Mouse (Mus musculus): ENCODE data around the gene Cog6. TPM values are rescaled to one million over a fixed set of nuclear protein-coding genes. Genes with fewer than 3 reads are reported as not detected.

Gene Cog6
- polyA plus RNA-seq, 1 experiment from 2014 or later, result 45.8 TPM

DNA sequence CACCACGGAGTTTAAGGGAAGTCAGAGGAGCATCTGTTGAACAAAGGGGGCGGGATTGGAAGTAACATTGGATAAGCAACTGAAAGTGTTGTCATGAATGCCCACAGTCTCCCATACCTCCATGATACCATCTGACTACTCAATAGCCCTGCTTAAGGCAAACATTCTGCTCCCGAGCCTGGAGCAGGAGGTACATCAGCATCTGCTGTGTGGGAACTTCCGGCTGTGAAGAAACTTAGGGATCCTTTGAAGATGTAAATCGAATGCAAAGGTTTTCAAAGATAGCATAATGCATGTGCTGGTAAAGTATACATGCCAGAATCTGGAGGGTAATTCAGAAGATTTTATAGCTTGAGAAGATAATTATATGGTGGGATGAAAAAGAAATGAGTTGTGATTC, 21.9 kb upstream of the Cog6 start:
- H3K27me3 ChIP-seq (replicated peaks; ENCODE audit: control insufficient read depth, insufficient read depth, low read length), result no peaks in the 10 kb centered on the region
- no peak overlapping the region for H3K9ac ChIP-seq (ENCODE audit: low read depth, low read length)
- peaks cover 10% of the 10 kb centered on the region for H3K4me1 ChIP-seq (ENCODE audit: control insufficient read depth, insufficient read depth, low read depth, low read length)
- H3K4me3 ChIP-seq (ENCODE audit: low read length), result no peak overlapping the region
- 77% methylated on average over 5 of the region's 5 CpGs for WGBS
- no peaks in the 10 kb centered on the region for H3K9me3 ChIP-seq (ENCODE audit: control insufficient read depth, low read length)
- no peak for ATAC-seq
- H3K36me3 ChIP-seq (ENCODE audit: control insufficient read depth, insufficient read depth, low read length), result no peaks in the 10 kb centered on the region
- H3K4me2 ChIP-seq (ENCODE audit: low read length), result no peak overlapping the region
- no peak overlapping the region for H3K27ac ChIP-seq (ENCODE audit: low read depth, low read length)

DNA sequence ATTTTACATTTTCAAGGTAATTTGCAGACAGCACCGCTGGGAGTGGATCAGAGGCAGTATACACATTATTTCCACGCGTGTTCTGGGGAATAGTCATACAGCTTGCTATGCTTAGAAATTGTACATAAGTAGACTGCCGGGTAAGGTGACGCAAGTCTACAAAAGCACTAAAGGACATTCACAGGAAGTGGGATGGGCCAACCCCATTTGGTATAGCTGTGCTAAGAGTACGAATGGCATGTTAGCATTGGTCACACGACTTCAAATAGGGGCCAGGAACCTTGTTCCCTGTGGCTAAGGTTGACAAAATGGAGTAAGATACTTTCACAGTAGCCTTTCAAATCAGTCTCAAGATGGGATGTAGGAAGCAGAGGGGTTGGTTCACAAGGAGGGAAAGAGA, 19.9 kb upstream of the Cog6 start:
- WGBS, result 90% methylated on average over 7 of the region's 7 CpGs
- H3K4me2 ChIP-seq (ENCODE audit: low read length), result no peak overlapping the region
- no peak overlapping the region for H3K27ac ChIP-seq (ENCODE audit: low read depth, low read length)
- H3K4me3 ChIP-seq (ENCODE audit: low read length), result no peak overlapping the region
- H3K9ac ChIP-seq (ENCODE audit: low read depth, low read length), result no peak overlapping the region
- no peaks in the 10 kb centered on the region for H3K9me3 ChIP-seq (ENCODE audit: control insufficient read depth, low read length)
- H3K36me3 ChIP-seq (ENCODE audit: control insufficient read depth, insufficient read depth, low read length), result no peaks in the 10 kb centered on the region
- peaks cover 7% of the 10 kb centered on the region for H3K4me1 ChIP-seq (ENCODE audit: control insufficient read depth, insufficient read depth, low read depth, low read length)
- ATAC-seq, result no peak
- no peaks in the 10 kb centered on the region for H3K27me3 ChIP-seq (replicated peaks; ENCODE audit: control insufficient read depth, insufficient read depth, low read length)

DNA sequence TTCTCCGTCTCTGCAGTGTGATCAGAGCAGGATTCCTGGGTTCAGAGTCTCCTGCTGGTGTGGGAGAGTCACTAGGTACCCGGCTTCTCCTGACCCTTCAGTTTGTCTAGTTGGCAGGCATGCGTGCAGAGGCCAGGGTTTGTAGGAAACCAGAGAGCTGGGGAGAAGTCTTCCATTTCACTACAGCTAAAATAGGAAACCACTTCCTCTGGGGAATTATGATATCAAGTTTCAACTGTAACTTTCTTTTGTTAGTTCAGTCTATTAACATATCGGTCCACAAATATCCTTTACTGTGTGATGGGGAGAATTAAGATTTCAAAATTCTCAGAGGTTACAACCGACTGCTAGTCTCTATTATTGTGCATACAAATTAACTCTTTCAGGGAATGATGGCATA, 19.0 kb upstream of the Cog6 start:
- H3K27me3 ChIP-seq (replicated peaks; ENCODE audit: control insufficient read depth, insufficient read depth, low read length), result no peaks in the 10 kb centered on the region
- no peak overlapping the region for H3K27ac ChIP-seq (ENCODE audit: low read depth, low read length)
- H3K9ac ChIP-seq (ENCODE audit: low read depth, low read length), result no peak overlapping the region
- WGBS, result 81% methylated on average over 5 of the region's 5 CpGs
- H3K4me2 ChIP-seq (ENCODE audit: low read length), result no peak overlapping the region
- H3K9me3 ChIP-seq (ENCODE audit: control insufficient read depth, low read length), result no peaks in the 10 kb centered on the region
- H3K36me3 ChIP-seq (ENCODE audit: control insufficient read depth, insufficient read depth, low read length), result no peaks in the 10 kb centered on the region
- no peak for ATAC-seq
- H3K4me3 ChIP-seq (ENCODE audit: low read length), result no peak overlapping the region
- H3K4me1 ChIP-seq (ENCODE audit: control insufficient read depth, insufficient read depth, low read depth, low read length), result peaks cover 6% of the 10 kb centered on the region

DNA sequence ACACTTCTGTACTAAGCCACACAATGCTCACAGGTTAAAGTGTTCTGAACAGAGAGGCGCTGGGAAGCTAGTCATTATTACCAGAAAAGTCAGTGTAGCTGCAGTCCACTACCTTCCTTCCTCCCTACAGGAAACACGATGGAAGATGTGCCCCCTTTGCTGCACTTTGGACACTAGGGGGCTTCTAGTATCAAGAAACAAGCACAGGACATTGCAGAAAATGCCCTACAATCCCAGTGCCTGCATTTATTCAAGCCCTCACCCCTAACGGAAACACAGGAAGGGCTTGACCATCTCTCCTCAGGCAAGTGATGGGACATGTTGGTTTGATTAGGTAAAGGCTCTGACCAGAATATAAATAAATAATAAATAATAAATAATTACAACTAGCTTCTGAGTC, 16.4 kb upstream of the Cog6 start:
- H3K4me2 ChIP-seq (ENCODE audit: low read length), result no peak overlapping the region
- no peaks in the 10 kb centered on the region for H3K9me3 ChIP-seq (ENCODE audit: control insufficient read depth, low read length)
- no peak overlapping the region for H3K4me3 ChIP-seq (ENCODE audit: low read length)
- no peak overlapping the region for H3K9ac ChIP-seq (ENCODE audit: low read depth, low read length)
- 21% methylated on average over 3 of the region's 3 CpGs for WGBS
- no peaks in the 10 kb centered on the region; the same call in 1 of the 2 replicates for H3K27me3 ChIP-seq (replicated peaks; ENCODE audit: control insufficient read depth, insufficient read depth, low read length)
- H3K36me3 ChIP-seq (ENCODE audit: control insufficient read depth, insufficient read depth, low read length), result no peaks in the 10 kb centered on the region
- H3K4me1 ChIP-seq (ENCODE audit: control insufficient read depth, insufficient read depth, low read depth, low read length), result no peaks in the 10 kb centered on the region
- H3K27ac ChIP-seq (ENCODE audit: low read depth, low read length), result no peak overlapping the region
- ATAC-seq, result no peak

DNA sequence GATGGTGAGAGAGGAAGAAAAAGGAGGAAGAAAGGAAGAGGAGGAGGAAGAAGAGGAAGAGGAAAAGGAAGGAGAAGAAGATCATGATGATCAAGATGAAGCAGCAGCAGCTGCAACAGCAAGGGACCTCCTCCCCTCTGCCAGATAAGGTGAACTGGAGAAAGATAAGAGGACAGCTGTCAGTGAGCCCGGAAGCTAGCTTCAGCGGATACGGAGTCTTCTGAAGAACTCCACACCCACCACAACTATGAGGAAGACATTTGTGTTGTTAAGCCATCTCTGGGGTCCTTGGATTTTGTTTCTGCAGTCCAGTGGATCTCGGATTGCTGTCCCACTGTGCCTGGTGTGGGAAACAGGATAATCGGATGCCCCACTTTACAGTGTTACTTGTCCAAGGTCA, 15.4 kb upstream of the Cog6 start:
- Histone ChIP-seq H3K9me3 (ENCODE audit: control insufficient read depth, low read length) (no peaks in the 10 kb centered on the region), H3K36me3 (ENCODE audit: control insufficient read depth, insufficient read depth, low read length) (no peaks in the 10 kb centered on the region), H3K27ac (ENCODE audit: low read depth, low read length) (no peak overlapping the region), H3K9ac (ENCODE audit: low read depth, low read length) (no peak overlapping the region), H3K4me3 (ENCODE audit: low read length) (no peak overlapping the region), H3K27me3 (replicated peaks; ENCODE audit: control insufficient read depth, insufficient read depth, low read length) (no peaks in the 10 kb centered on the region; the same call in 1 of the 2 replicates), H3K4me1 (ENCODE audit: control insufficient read depth, insufficient read depth, low read depth, low read length) (no peaks in the 10 kb centered on the region), H3K4me2 (ENCODE audit: low read length) (no peak overlapping the region)
- WGBS, result 74% methylated on average over 5 of the region's 5 CpGs
- no peak for ATAC-seq

DNA sequence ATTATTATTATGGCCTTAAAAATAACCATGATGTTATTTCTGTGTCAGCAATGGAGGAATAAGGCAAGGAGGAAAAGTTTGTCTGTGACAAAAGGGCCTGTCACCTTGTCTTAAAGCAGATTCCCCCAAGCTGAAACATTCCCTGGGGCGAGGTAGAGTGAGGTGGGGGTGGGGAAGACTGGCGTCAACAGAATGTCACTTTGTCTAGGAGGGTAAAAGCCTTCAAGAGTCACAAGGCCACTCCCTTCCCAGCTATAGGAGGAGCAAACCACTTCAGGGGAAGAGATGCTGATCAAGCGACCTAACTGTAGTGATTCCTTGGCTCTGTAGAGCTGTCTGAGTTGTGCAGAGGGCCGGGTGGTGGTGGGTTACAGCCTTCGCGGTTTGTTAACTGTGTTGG, 14.5 kb upstream of the Cog6 start:
- no peaks in the 10 kb centered on the region for H3K4me1 ChIP-seq (ENCODE audit: control insufficient read depth, insufficient read depth, low read depth, low read length)
- no peaks in the 10 kb centered on the region for H3K9me3 ChIP-seq (ENCODE audit: control insufficient read depth, low read length)
- WGBS, result 43% methylated on average over 6 of the region's 6 CpGs
- H3K27me3 ChIP-seq (replicated peaks; ENCODE audit: control insufficient read depth, insufficient read depth, low read length), result no peaks in the 10 kb centered on the region; the same call in 1 of the 2 replicates
- no peak overlapping the region for H3K27ac ChIP-seq (ENCODE audit: low read depth, low read length)
- ATAC-seq, result no peak
- no peaks in the 10 kb centered on the region for H3K36me3 ChIP-seq (ENCODE audit: control insufficient read depth, insufficient read depth, low read length)
- H3K4me3 ChIP-seq (ENCODE audit: low read length), result no peak overlapping the region
- no peak overlapping the region for H3K9ac ChIP-seq (ENCODE audit: low read depth, low read length)
- H3K4me2 ChIP-seq (ENCODE audit: low read length), result no peak overlapping the region

DNA sequence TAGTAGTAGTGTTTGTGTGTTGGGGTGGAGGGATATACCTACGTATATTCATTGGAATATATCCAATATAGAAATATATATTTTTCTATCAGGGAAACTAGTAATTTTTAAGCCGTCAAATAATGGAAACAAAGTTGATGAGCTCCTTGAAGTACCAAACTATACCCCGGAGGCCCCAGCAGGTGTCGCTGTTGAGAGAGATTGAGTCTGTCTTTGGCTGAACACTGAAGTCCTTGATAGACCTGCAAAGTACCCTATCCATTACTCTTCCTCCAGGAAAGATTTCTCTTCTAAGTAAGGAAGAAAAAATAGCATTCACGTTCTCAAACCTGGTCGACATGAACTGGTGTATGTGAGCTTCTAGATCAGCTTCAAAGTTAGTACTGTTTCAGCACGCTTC, 12.0 kb upstream of the Cog6 start:
- Histone ChIP-seq H3K9me3 (ENCODE audit: control insufficient read depth, low read length) (no peaks in the 10 kb centered on the region), H3K9ac (ENCODE audit: low read depth, low read length) (no peak overlapping the region), H3K27me3 (replicated peaks; ENCODE audit: control insufficient read depth, insufficient read depth, low read length) (no peaks in the 10 kb centered on the region; the same call in 1 of the 2 replicates), H3K4me1 (ENCODE audit: control insufficient read depth, insufficient read depth, low read depth, low read length) (no peaks in the 10 kb centered on the region), H3K4me2 (ENCODE audit: low read length) (no peak overlapping the region), H3K4me3 (ENCODE audit: low read length) (no peak overlapping the region), H3K36me3 (ENCODE audit: control insufficient read depth, insufficient read depth, low read length) (no peaks in the 10 kb centered on the region), H3K27ac (ENCODE audit: low read depth, low read length) (no peak overlapping the region)
- WGBS, result 23% methylated on average over 7 of the region's 7 CpGs
- ATAC-seq, result peak; percentile 68; the same call in 1 of the 2 replicates

DNA sequence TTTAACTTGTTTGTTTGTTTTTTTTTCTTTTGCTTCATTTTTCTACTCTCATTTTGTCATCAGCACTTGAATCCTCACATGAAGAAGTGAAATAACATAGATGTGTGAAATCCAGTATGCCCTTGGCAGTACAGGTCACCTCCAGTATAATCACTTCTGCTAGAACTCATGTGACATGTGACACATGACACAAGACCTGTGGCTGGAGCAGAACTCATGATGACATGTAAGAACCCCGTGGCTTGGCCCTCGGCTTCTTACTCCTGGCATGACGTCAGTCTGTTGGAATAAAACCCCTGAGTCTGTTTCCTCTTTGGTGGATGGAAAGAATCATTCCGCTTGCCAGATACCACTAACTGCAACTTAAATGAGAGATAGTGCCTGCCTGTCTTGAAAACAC, 10.3 kb upstream of the Cog6 start:
- Histone ChIP-seq H3K9me3 (ENCODE audit: control insufficient read depth, low read length) (no peaks in the 10 kb centered on the region), H3K27me3 (replicated peaks; ENCODE audit: control insufficient read depth, insufficient read depth, low read length) (no peaks in the 10 kb centered on the region; the same call in 1 of the 2 replicates), H3K27ac (ENCODE audit: low read depth, low read length) (no peak overlapping the region), H3K9ac (ENCODE audit: low read depth, low read length) (no peak overlapping the region), H3K4me2 (ENCODE audit: low read length) (no peak overlapping the region), H3K4me3 (ENCODE audit: low read length) (no peak overlapping the region), H3K4me1 (ENCODE audit: control insufficient read depth, insufficient read depth, low read depth, low read length) (no peaks in the 10 kb centered on the region), H3K36me3 (ENCODE audit: control insufficient read depth, insufficient read depth, low read length) (no peaks in the 10 kb centered on the region)
- WGBS, result 90% methylated on average over 4 of the region's 4 CpGs
- no peak for ATAC-seq

DNA sequence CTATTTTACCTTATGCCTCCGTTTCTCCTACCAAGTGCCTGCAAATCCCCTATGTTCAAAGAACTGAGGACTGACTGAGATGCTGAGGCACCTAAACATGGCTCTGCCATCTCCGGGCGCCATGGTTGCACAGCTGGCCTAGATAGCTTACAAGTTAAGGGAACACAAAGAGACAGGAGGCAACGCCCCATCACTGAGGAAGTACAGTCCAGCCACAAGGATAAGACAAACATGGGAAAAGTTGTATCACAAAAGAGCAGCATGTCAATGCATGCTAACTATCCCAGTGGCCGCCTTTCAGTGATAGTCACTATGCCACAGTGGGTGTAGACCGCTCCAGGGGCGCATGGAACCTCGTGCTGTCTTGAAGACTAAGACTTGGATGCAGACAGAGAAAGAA, 9.6 kb downstream of the Cog6 start:
- no peaks in the 10 kb centered on the region; the same call in 1 of the 2 replicates for H3K4me1 ChIP-seq (ENCODE audit: control insufficient read depth, insufficient read depth, low read depth, low read length)
- H3K9ac ChIP-seq (ENCODE audit: low read depth, low read length), result no peak overlapping the region
- peaks cover 32% of the 10 kb centered on the region for H3K36me3 ChIP-seq (ENCODE audit: control insufficient read depth, insufficient read depth, low read length)
- H3K4me2 ChIP-seq (ENCODE audit: low read length), result no peak overlapping the region
- no peak overlapping the region for H3K27ac ChIP-seq (ENCODE audit: low read depth, low read length)
- 92% methylated on average over 8 of the region's 8 CpGs for WGBS
- no peaks in the 10 kb centered on the region for H3K9me3 ChIP-seq (ENCODE audit: control insufficient read depth, low read length)
- no peaks in the 10 kb centered on the region for H3K27me3 ChIP-seq (replicated peaks; ENCODE audit: control insufficient read depth, insufficient read depth, low read length)
- H3K4me3 ChIP-seq (ENCODE audit: low read length), result no peak overlapping the region
- ATAC-seq, result no peak
